8 mouse cellular contexts compared by ENCODE assay signal in the genomic region with DNA sequence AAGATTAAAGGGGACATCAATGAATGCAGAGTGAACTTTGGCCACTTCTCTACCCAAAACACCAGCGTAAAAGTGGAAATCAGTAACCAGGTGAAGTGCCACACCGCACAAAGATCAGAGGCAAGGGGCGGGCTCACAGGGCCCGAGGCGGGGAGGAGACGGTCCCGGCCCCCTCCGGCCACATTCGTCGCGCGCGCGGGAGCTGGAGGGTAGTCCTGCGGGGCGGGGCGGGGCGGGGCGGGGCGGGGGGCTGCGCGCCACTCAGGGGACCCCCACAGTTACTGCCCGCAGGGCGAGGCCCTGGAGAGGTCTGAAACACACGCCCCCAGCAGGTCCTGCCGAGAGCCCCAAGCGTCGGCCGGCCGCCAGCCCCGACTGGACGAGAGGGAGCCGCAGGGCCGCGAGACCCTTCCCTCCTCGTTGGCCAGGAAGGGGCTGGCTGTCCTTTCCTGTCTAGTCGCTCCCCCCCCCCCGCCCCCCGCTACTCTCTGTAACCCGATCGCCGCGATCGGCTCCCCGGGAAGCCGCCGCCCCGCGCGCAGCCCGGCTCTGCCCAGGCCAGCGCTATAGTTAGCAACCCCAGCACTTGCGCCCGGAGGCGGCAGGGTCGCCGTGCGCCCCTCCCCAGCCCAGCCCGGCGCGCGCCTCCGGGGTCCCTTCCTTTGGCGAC. TPM values are rescaled to one million over a fixed set of nuclear protein-coding genes. Genes with fewer than 3 reads are reported as not detected.
A peak's percentile ranks its signal among the peaks of the same experiment; 100 is the strongest.
DNase-seq lines count a peak whose midpoint lies in the region; ATAC-seq and TF ChIP-seq lines count a peak whose summit lies in the region.

No protein-coding gene starts in this region.

- intact Hi-C loops in heart, postnatal 14 days (cut with DNase I) = loop anchor here (2.0 to 5.0 kb wide), 5 partner anchors 39 to 240 kb away; a partner anchor contains a TSS

- no peaks in the 10 kb centered on the region for H3K9me3 ChIP-seq in E14TG2a.4 (ENCODE audit: low read length)
- no peaks in the 10 kb centered on the region for H3K9me3 ChIP-seq in forebrain, embryonic 11.5 days (ENCODE audit: control insufficient read depth, low read length)
- no peaks in the 10 kb centered on the region for H3K9me3 ChIP-seq in limb, embryonic 10.5 days (replicated peaks)
- no peaks in the 10 kb centered on the region for H3K9me3 ChIP-seq in midbrain, embryonic 10.5 days (replicated peaks)

- WGBS in forebrain, embryonic 11.5 days = under 1% methylated on average over 42 of the region's 64 CpGs
- under 1% methylated on average over 57 of the region's 64 CpGs for WGBS in limb, embryonic 10.5 days
- under 1% methylated on average over 41 of the region's 64 CpGs for WGBS in midbrain, embryonic 10.5 days

- H3K9ac ChIP-seq in forebrain, embryonic 11.5 days (ENCODE audit: low read length) = peak overlapping the region; percentile 65

- H3K36me3 ChIP-seq in E14TG2a.4 (ENCODE audit: insufficient read depth, low read length) = no peaks in the 10 kb centered on the region
- H3K36me3 ChIP-seq in forebrain, embryonic 11.5 days (ENCODE audit: control insufficient read depth, insufficient read depth, low read length) = no peaks in the 10 kb centered on the region
- H3K36me3 ChIP-seq in limb, embryonic 10.5 days = 0 out of 2 replicates have a peak, but pooled peaks cover 2% of the 10 kb centered on the region
- no peaks in the 10 kb centered on the region for H3K36me3 ChIP-seq in midbrain, embryonic 10.5 days

- no peak overlapping the region; the same call in 1 of the 2 replicates for H3K27ac ChIP-seq in forebrain, embryonic 11.5 days (ENCODE audit: low read depth, low read length)
- H3K27ac ChIP-seq in limb, embryonic 10.5 days = peak overlapping the region; percentile 99
- H3K27ac ChIP-seq in midbrain, embryonic 10.5 days (replicated peaks) = peak overlapping the region; percentile 91

- peak; percentile 84 for ATAC-seq in forebrain, embryonic 11.5 days (replicated peaks; ENCODE audit: low FRiP score)

- peaks cover 29% of the 10 kb centered on the region for H3K27me3 ChIP-seq in E14TG2a.4 (ENCODE audit: insufficient read depth, low read length)
- peaks cover 10% of the 10 kb centered on the region; the same call in 1 of the 2 replicates for H3K27me3 ChIP-seq in forebrain, embryonic 11.5 days (ENCODE audit: control insufficient read depth, insufficient read depth, low read length)
- no peaks in the 10 kb centered on the region for H3K27me3 ChIP-seq in limb, embryonic 10.5 days (ENCODE audit: low read depth, poor library complexity, severe bottlenecking)
- H3K27me3 ChIP-seq in midbrain, embryonic 10.5 days (ENCODE audit: low read depth, poor library complexity, severe bottlenecking) = peaks cover 39% of the 10 kb centered on the region

- H3K4me1 ChIP-seq in E14TG2a.4 (replicated peaks; ENCODE audit: low read depth, low read length) = peaks cover 14% of the 10 kb centered on the region
- no peaks in the 10 kb centered on the region for H3K4me1 ChIP-seq in forebrain, embryonic 11.5 days (replicated peaks; ENCODE audit: control insufficient read depth, insufficient read depth, low read length)
- peaks cover 34% of the 10 kb centered on the region for H3K4me1 ChIP-seq in limb, embryonic 10.5 days
- H3K4me1 ChIP-seq in midbrain, embryonic 10.5 days = peaks cover 27% of the 10 kb centered on the region

- peak overlapping the region; percentile 92 for H3K4me2 ChIP-seq in forebrain, embryonic 11.5 days (ENCODE audit: low read depth, low read length, severe bottlenecking)

- DNase-seq in adipocyte (ENCODE audit: low spot score) = peak; percentile 66
- DNase-seq in forebrain, embryonic 11.5 days (ENCODE audit: low spot score) = peak; percentile 80
- DNase-seq in heart, postnatal 14 days = peak; percentile 73 to 74
- DNase-seq in limb, embryonic 10.5 days (ENCODE audit: low spot score) = no peak
- peak; percentile 79 for DNase-seq in midbrain, embryonic 10.5 days (ENCODE audit: low spot score)
- peak; percentile 39 for DNase-seq in thymus, postnatal 14 days
- DNase-seq in layer of hippocampus, postnatal 14 days (ENCODE audit: low spot score in 2 of 2) = no peak

- TF ChIP-seq CTCF in E14TG2a.4 (conservative IDR thresholded peaks at IDR 0.05; ENCODE audit: low read length) = no peak

- H3K4me3 ChIP-seq in E14TG2a.4 (replicated peaks; ENCODE audit: low read length) = peak overlapping the region; percentile 89
- H3K4me3 ChIP-seq in forebrain, embryonic 11.5 days (ENCODE audit: low read depth, low read length) = peak overlapping the region; percentile 62
- peak overlapping the region; percentile 90 for H3K4me3 ChIP-seq in limb, embryonic 10.5 days
- H3K4me3 ChIP-seq in midbrain, embryonic 10.5 days = peak overlapping the region; percentile 81

RNA-seq across cellular contexts. Expression of a gene that starts 0.9 kb away (rescaled TPM):
- polyA plus RNA-seq in forebrain, embryonic 11.5 days (2014; fragmentation: Nextera tagmentation; extraction: Ambion mirVana) = 37.8 and 39.5 TPM in 2 replicates
- total RNA-seq in heart, postnatal 14 days (2021) = 10 to 100 TPM; 60.8 to 65.8 TPM
- polyA plus RNA-seq in limb, embryonic 10.5 days (2016; fragmentation: Nextera tagmentation; extraction: Ambion mirVana) = 118 and 124 TPM in 2 replicates
- 49.3 and 53.2 TPM in 2 replicates for polyA plus RNA-seq in midbrain, embryonic 10.5 days (2016; fragmentation: Nextera tagmentation; extraction: Ambion mirVana)
- total RNA-seq in layer of hippocampus, postnatal 14 days (2021) = 10 to 100 TPM; 17.9 to 19.1 TPM

Comparison
In these comparisons a context has a peak if more than half of its experiments do, and no peak if none do; other contexts are left out.
1. DNase-seq: peak in adipocyte (single experiment), forebrain, embryonic 11.5 days (single experiment), heart, postnatal 14 days (2 of 2), midbrain, embryonic 10.5 days (single experiment) and thymus, postnatal 14 days (single experiment); none in limb, embryonic 10.5 days (single experiment) and layer of hippocampus, postnatal 14 days (0 of 2).
2. Peak in every context shown above with its lines, with median percentiles within 50 percentile points of each other: H3K4me3 ChIP-seq.